Mouse (Mus musculus) frontal cortex, postnatal 10 days (tissue): Measurements from ENCODE around the gene Pglyrp1.
"Not testable (repeated sequence)": the region's sequence is repeated elsewhere in the genome, so short reads cannot be mapped to it uniquely, and the experiment has no call there.

Source experiments
- DNase-seq, 2 experiments: peaks; one replicate each; pipeline ENCODE4 v3.0.0; 2022; ENCODE audit warnings: low spot score in 2 of 2, mixed read lengths in 1 of 2

Gene Pglyrp1

GRCm38 (mm10) chr7:18871031-18871430 lies at the start of gene Pglyrp1:
Pglyrp1 (plus strand) TSS chr7:18871331.
- not testable (repeated sequence) for DNase-seq

- DNase-seq = no peak
Measured at GRCm38 (mm10) chr7:18821507-18821906, 49.6 kb upstream of the Pglyrp1 start, which contains the start of gene Psg17. Psg17 (minus strand) TSS chr7:18821607.

- DNase-seq = no peak
Measured at GRCm38 (mm10) chr7:18827792-18828546, 43.2 kb upstream of the Pglyrp1 start.

DNA sequence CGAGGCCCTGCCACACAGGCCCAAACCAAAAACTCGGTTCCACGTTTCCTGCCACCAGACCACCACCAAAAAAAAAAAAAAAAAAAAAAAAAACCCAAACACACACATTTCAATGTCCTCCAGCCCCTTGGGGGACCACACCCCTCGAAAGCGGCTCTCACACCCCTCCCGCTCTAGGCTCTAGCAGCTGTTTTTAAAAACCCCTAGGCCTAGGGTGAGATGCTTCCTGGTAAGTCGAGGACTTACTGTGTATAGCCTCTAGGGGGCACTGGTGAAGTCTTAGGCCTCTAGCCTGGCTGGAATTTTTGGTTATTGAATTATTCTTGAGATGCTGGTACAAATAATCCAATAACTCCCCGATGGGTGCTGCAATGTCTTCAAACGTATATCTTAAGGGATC lies 42.5 kb upstream of the Pglyrp1 start:
- DNase-seq = no peak

DNA sequence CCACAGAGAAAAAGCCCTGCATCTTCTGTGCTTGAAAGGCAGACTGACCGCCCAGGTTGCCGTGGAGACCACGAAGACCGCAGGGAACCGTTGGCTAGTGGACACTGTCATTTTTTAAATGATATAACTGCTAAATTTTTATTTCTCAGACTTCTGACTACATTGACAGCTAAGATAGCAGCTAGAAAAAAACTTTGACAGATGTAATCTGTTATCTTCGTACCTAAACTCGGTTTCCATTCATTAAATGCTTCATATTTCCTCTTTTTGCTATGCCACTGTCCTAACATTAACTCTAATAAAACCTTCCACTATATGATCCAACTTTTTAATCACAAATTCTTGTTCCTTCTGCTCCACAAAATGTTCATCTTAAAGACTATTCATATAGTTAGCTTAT lies 41.6 kb upstream of the Pglyrp1 start:
- no peak for DNase-seq

- DNase-seq = no peak
Measured at GRCm38 (mm10) chr7:18832298-18832697, 38.8 kb upstream of the Pglyrp1 start.

- no peak for DNase-seq
Measured at GRCm38 (mm10) chr7:18839865-18840264, 31.3 kb upstream of the Pglyrp1 start, which contains the start of gene Mill2. Mill2 (plus strand) TSS chr7:18839966.

DNA sequence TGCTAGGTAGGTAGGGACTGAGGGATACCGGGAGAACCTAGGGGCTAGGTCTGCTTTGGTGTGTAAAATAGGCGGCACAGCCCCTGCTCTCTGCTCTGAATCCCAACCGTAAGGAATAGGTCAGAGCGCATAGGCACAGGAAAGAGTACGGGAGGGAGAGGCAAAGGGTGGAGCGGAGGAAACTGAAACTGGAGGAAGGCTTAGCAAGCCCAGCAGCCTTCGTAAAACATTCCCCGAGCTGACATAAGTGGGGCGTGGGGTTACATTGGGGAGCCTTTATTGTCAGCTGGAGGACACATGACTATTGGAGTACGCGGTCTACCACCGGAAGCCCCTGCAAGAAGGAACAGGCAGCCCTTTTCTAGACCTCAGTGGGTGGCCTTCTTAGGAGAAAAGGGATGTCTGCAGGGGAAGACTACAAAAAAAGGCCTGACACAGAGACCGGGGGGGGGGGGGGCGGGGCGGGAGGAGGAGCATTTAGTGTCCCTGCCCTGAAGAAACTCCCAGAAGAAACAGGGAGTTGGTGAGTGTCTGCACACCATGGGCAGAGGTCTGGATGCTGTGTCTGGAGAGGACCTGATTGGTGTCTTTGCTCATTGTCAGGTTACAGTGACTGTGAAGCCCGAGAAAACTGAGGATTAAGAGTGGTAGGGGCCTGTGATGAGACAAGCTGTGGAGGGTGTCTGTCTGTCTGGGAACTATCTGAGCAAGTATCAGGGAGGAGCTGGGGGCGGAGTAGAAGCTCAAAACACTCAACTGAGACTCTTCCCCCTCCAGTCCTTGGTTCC lies 30.6 kb upstream of the Pglyrp1 start:
- DNase-seq = peak in 1 of 2 experiments; percentile 32

DNA sequence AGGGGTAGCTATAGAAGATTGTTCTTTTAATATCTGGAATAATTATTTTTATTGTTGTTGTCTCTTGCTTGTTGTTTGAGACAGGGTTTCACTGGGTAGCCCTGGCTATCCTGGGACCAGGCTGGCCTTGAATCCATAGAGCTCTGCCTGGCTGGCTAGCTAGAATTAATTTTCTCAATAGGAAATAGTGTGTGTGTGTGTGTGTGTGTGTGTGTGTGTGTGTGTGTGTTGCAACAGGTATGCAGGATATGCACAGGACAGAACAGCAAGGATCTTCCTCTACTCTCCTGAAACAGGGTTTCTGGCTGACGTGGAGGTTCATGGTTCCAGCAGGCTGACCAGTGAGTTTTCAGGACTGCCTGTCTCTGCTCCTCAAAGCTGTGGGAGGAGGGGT lies 30.0 kb upstream of the Pglyrp1 start:
- no peak for DNase-seq

DNA sequence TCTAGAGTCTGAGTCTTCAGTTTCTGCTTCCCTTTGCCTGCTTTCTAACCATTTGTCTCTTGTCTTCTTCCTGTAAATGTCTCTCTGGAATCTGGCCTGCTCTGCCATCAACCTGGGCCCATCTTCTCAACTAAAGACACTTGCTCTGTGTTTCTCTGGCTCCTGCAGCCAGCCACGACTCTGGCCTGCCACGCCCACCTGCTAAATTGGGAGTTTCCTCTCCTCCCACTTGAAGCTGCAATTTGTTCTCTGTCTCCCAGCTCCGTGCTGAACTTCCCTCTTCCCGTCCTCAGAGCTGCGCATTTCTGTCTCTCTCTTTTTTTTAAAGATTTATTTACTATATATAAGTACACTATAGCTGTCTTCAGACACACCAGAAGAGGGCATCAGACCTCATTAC lies 26.3 kb upstream of the Pglyrp1 start:
- no peak for DNase-seq

DNA sequence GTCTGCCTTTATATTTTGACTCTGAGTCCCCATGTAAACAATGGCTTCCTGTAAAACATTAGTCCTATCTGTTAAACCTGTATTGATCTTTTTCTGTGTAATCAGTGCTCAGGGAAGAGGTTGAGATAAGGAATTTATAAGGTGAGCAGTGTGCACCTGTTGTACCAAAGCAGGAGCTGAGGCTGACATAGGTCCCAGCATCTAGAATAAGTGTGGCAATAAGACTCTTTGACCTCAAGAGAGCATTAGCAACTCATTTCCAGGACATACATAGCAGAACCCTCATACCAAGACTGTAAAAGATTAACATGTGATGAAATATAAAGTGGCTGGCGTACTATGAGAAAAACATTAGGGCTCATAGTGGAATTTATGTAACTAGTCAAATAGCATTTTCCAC lies 22.7 kb upstream of the Pglyrp1 start:
- DNase-seq = no peak

DNA sequence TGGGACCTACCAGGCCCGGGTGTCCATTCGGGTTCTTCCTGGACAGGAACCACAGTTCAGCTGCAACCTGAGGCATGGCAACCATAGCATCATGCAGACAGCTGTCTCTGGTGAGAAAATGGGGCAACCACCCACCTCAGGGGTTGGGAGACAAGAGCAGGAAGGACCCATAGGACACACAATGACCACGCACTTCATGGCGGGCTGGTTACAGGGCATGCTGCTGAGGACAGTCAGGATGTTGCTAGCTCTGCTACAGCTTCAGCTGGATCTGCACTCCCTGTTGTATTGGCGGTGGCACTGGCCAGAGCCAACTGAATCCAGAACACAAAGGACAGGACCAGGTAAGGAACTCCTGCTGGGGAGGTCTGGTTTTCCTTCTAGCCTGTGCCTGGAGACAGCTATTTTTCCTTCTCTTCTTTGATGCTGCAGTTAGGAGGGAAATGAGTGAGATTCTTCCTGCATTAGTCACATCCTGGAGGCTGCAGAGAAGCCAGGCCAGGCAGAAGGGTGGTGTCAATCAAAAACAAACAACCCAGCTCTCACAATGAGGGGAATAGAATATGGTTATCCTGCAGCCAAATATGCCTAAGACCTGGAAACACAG lies 12.7 kb upstream of the Pglyrp1 start:
- no peak for DNase-seq

GRCm38 (mm10) chr7:18862801-18863200 lies 8.3 kb upstream of the Pglyrp1 start:
- no peak for DNase-seq

DNA sequence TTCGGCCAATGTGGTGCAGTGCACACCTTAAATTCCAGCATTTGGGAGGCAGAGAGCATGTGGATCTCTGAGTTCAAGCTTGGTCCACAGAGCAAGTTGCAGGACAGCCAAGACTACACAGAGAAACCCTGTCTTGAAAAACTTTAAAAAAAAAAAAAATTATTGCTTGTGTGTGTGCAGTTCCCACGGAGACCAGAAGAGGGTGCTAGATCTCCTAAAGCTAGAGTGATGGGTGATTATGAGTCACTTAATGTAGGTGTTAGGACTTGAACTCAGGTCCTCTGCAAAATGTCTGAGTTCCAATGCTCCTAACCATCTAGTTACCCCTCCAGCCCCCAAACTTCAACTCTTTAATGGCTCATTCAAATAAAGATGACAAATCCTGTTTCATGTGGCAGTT lies 2.6 kb upstream of the Pglyrp1 start:
- no peak for DNase-seq

DNA sequence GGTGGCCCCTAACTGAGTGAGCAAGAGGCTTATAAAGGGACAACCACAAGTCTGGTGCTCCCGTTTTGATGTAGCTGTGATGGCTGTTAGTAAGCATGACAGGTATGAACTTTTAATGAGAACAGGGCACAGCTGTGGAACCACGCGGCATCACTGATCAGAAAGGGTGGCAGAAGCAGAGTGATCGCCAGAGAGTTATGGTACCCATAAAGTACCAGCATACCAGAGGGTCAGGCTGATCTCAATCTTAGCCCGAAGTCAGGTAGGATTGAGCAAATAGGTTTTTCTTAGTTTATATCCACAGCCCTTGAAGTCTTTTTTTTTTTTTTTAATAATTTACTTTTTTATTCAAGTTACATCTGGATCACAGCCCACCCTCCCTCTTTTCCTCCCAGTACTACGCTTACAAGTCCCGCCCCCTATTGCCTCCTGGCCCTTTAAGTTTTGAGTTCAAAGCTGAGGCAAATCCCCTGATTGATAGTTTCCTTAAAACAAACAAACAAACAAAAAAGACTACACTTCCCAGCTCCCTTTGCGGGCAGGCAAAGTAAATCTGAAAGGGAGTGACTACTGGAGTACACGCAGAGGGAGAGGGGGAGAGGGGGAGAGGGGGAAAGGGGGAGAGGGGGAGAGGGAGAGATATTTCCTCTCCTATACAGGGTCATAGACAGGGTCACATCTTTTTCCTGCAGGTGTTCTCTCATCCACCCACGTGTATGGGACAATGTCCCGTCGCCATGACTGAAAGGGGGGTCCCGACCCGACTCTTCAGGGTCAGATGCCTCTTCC lies 1.1 kb downstream of the Pglyrp1 start:
- DNase-seq = no peak

- DNase-seq = no peak
Measured at GRCm38 (mm10) chr7:18872816-18873215, 1.7 kb downstream of the Pglyrp1 start.

DNA sequence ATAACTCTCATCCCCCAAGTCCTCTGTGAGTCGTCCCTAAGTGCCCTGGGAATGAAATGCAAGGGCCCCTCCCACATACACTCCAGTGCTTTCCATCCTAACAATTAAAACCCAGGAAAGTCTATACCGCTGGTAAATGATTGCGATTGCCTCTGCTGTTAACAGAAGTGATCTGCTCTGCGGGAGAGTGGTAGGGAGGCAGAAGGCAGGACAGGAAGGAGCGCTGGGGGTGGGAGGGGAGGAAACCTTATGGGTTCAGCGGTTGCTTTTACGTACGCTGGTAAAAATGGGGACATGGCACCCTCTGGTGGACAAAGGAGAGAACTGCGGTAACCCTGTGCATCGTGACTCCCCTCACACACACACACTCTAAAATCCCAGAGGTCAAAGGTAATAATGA lies 2.1 kb downstream of the Pglyrp1 start:
- peak; percentile 53 to 68 for DNase-seq

- DNase-seq = no peak
Measured at GRCm38 (mm10) chr7:18875372-18875771, 4.2 kb downstream of the Pglyrp1 start.

- DNase-seq = no peak
Measured at GRCm38 (mm10) chr7:18878691-18879090, 7.6 kb downstream of the Pglyrp1 start.

DNA sequence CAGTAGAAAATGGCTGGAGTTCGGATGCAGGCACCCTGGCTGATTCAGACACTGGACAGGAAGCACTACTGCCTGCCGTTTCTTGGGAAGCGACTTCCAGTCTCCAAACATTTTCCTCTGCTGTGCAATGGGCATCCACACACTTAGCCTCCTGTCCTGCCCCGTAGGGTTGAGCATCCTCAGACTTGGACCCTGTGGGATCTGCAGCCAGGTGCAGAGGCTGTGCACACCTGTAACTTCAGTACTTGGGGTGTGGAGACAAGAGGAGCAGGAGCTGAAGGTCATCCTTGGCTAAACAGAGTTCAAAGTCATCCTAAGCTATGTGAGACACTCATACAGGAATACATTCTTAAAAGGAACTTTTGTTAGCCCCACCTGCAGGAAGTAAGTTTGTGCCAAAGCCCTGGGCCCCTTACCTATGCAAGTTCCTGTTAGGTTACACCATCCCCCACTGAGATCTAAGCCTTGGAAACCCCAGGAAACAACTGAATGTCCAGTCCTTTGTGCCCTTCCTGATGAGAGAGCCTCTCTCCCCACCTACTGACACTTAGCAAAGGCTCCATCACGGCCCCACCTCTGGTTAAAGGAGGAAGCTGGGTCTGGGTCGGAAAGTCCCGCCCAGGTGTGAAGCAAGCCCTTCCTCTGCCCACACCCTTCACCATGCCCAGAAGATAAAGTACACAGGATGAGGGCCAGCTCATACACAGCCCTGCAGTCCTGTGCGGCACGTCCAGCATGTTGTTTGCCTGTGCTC lies 13.0 kb downstream of the Pglyrp1 start:
- DNase-seq = no peak
